Mouse (Mus musculus) embryonic facial prominence, embryonic 13.5 days (tissue): Measurements from ENCODE around the gene Tnfsf15. TPM values are rescaled to one million over a fixed set of nuclear protein-coding genes. Genes with fewer than 3 reads are reported as not detected.
A peak's percentile ranks its signal among the peaks of the same experiment; 100 is the strongest.

ENCODE experiments used
- ATAC-seq: fragments of 200-750 bp; cut with Nextera tagmentation; 2 replicates; pipeline ENCODE4 v1.8.0; 2017; ENCODE audit warnings: low read depth; ENCODE audit not compliant: insufficient number of reproducible peaks, insufficient read depth, low FRiP score, low TSS enrichment
- H3K27ac ChIP-seq: fragments of 300-500 bp; sonication (generic); 2 replicates; pipeline ENCODE4 v1.5.1; 2015; ENCODE audit warnings: moderate library complexity, mild to moderate bottlenecking, inconsistent platforms
- H3K27me3 ChIP-seq: fragments of 300-500 bp; sonication (generic); 2 replicates; pipeline ENCODE4 v1.6.1; 2015; ENCODE audit warnings: mild to moderate bottlenecking, inconsistent platforms
- H3K36me3 ChIP-seq: fragments of 300-500 bp; sonication (generic); 2 replicates; pipeline ENCODE4 v1.6.1; 2015; ENCODE audit warnings: mild to moderate bottlenecking, inconsistent platforms
- H3K4me1 ChIP-seq: fragments of 300-500 bp; sonication (generic); 2 replicates; pipeline ENCODE4 v1.6.1; 2015; ENCODE audit warnings: inconsistent platforms
- H3K4me2 ChIP-seq: fragments of 300-500 bp; sonication (generic); 2 replicates; pipeline ENCODE4 v1.6.1; 2015; ENCODE audit warnings: moderate library complexity, mild to moderate bottlenecking, inconsistent platforms
- H3K4me3 ChIP-seq: fragments of 300-500 bp; sonication (generic); 2 replicates; pipeline ENCODE4 v1.5.1; 2015; ENCODE audit warnings: mild to moderate bottlenecking, inconsistent platforms
- H3K9ac ChIP-seq: fragments of 300-500 bp; sonication (generic); 2 replicates; pipeline ENCODE4 v1.6.1; 2015; ENCODE audit warnings: mild to moderate bottlenecking, inconsistent platforms
- H3K9me3 ChIP-seq: fragments of 300-500 bp; sonication (generic); 2 replicates; pipeline ENCODE4 v1.6.1; 2016; ENCODE audit warnings: inconsistent platforms
- WGBS: fragments of 180-500 bp; shearing (Covaris S2); methylation state at CpG from one replicate; pipeline ENCODE4 v1.1.7; 2015; ENCODE audit warnings: mixed read lengths; 5-methylcytosine and 5-hydroxymethylcytosine counted together
- polyA plus RNA-seq: library from polyadenylated mRNA; unstranded; fragments of >200 nt; fragmentation: Nextera tagmentation; extraction: Ambion mirVana; gene quantifications from 2 replicates; pipeline ENCODE4 v1.2.1, GENCODE M21; 2015

The Tnfsf15 gene
- polyA plus RNA-seq, 1 experiment from 2014 or later = not detected

GRCm38 (mm10) chr4:63740001-63740400 lies 4.9 kb downstream of the Tnfsf15 start:
- no peaks in the 10 kb centered on the region for H3K27me3 ChIP-seq
- no peak overlapping the region for H3K4me2 ChIP-seq
- no peaks in the 10 kb centered on the region for H3K9me3 ChIP-seq
- no peaks in the 10 kb centered on the region for H3K36me3 ChIP-seq
- no peak overlapping the region for H3K27ac ChIP-seq
- peaks cover 31% of the 10 kb centered on the region for H3K4me1 ChIP-seq
- H3K4me3 ChIP-seq = no peak overlapping the region
- 79% methylated on average over 3 of the region's 3 CpGs for WGBS
- ATAC-seq = no peak
- H3K9ac ChIP-seq = no peak overlapping the region

- no peak overlapping the region for H3K4me2 ChIP-seq
- H3K9ac ChIP-seq = no peak overlapping the region
- peaks cover 26% of the 10 kb centered on the region for H3K4me1 ChIP-seq
- H3K27me3 ChIP-seq = no peaks in the 10 kb centered on the region
- no peak overlapping the region for H3K27ac ChIP-seq
- peak; percentile 37; the same call in 1 of the 2 replicates for ATAC-seq
- H3K36me3 ChIP-seq = no peaks in the 10 kb centered on the region
- no peaks in the 10 kb centered on the region for H3K9me3 ChIP-seq
- no peak overlapping the region for H3K4me3 ChIP-seq
- 26% methylated on average over 7 of the region's 7 CpGs for WGBS
These were observed 5.4 kb downstream of the Tnfsf15 start for GRCm38 (mm10) chr4:63739524-63739923.

- WGBS = 73% methylated on average over 9 of the region's 9 CpGs
- no peaks in the 10 kb centered on the region for H3K27me3 ChIP-seq
- no peaks in the 10 kb centered on the region for H3K9me3 ChIP-seq
- no peak for ATAC-seq
- H3K4me2 ChIP-seq = no peak overlapping the region
- H3K9ac ChIP-seq = no peak overlapping the region
- no peak overlapping the region for H3K4me3 ChIP-seq
- H3K27ac ChIP-seq = no peak overlapping the region
- peaks cover 25% of the 10 kb centered on the region for H3K4me1 ChIP-seq
- no peaks in the 10 kb centered on the region for H3K36me3 ChIP-seq
These were observed 6.4 kb downstream of the Tnfsf15 start for GRCm38 (mm10) chr4:63738364-63738997.

GRCm38 (mm10) chr4:63731299-63731698 lies 13.6 kb downstream of the Tnfsf15 start:
- no peak for ATAC-seq
- no peak overlapping the region for H3K4me2 ChIP-seq
- 47% methylated on average over 2 of the region's 2 CpGs for WGBS

GRCm38 (mm10) chr4:63726727-63727126 lies 18.2 kb downstream of the Tnfsf15 start:
- Histone ChIP-seq H3K4me1 (peaks cover 3% of the 10 kb centered on the region), H3K4me2 (no peak overlapping the region), H3K27ac (no peak overlapping the region), H3K27me3 (no peaks in the 10 kb centered on the region), H3K9ac (no peak overlapping the region), H3K4me3 (no peak overlapping the region), H3K9me3 (no peaks in the 10 kb centered on the region), H3K36me3 (no peaks in the 10 kb centered on the region)
- no peak for ATAC-seq
- 33% methylated on average over 4 of the region's 4 CpGs for WGBS

More at GRCm38 (mm10) chr4:63731299-63731698, 13.6 kb downstream of the Tnfsf15 start:
- H3K4me1 ChIP-seq = peaks cover 3% of the 10 kb centered on the region
- H3K9me3 ChIP-seq = no peaks in the 10 kb centered on the region
- H3K36me3 ChIP-seq = no peaks in the 10 kb centered on the region
- no peak overlapping the region for H3K9ac ChIP-seq
- H3K27ac ChIP-seq = no peak overlapping the region; the same call in 1 of the 2 replicates
- no peak overlapping the region for H3K4me3 ChIP-seq
- H3K27me3 ChIP-seq = no peaks in the 10 kb centered on the region

GRCm38 (mm10) chr4:63725981-63726380 lies 18.9 kb downstream of the Tnfsf15 start:
- H3K27me3 ChIP-seq = no peaks in the 10 kb centered on the region
- no peaks in the 10 kb centered on the region for H3K9me3 ChIP-seq
- no peaks in the 10 kb centered on the region for H3K36me3 ChIP-seq
- no peak overlapping the region for H3K9ac ChIP-seq
- H3K27ac ChIP-seq = no peak overlapping the region
- no peak overlapping the region for H3K4me2 ChIP-seq
- no peak overlapping the region for H3K4me3 ChIP-seq
- 72% methylated on average over 5 of the region's 5 CpGs for WGBS
- no peaks in the 10 kb centered on the region for H3K4me1 ChIP-seq
- ATAC-seq = no peak

GRCm38 (mm10) chr4:63717922-63718643 lies 26.8 kb downstream of the Tnfsf15 start:
- H3K4me3 ChIP-seq = no peak overlapping the region
- H3K36me3 ChIP-seq = no peaks in the 10 kb centered on the region
- no peaks in the 10 kb centered on the region for H3K4me1 ChIP-seq
- no peak overlapping the region for H3K9ac ChIP-seq
- ATAC-seq = no peak
- WGBS = 80% methylated on average over 8 of the region's 8 CpGs
- H3K4me2 ChIP-seq = no peak overlapping the region
- no peak overlapping the region for H3K27ac ChIP-seq
- no peaks in the 10 kb centered on the region for H3K27me3 ChIP-seq
- no peaks in the 10 kb centered on the region for H3K9me3 ChIP-seq

GRCm38 (mm10) chr4:63711886-63712285 lies 33.0 kb downstream of the Tnfsf15 start:
- H3K27ac ChIP-seq = no peak overlapping the region
- 92% methylated on average over 5 of the region's 5 CpGs for WGBS
- H3K27me3 ChIP-seq = no peaks in the 10 kb centered on the region
- H3K4me3 ChIP-seq = no peak overlapping the region
- no peak overlapping the region for H3K9ac ChIP-seq
- no peak overlapping the region for H3K4me2 ChIP-seq
- H3K4me1 ChIP-seq = no peaks in the 10 kb centered on the region
- H3K9me3 ChIP-seq = no peaks in the 10 kb centered on the region
- H3K36me3 ChIP-seq = no peaks in the 10 kb centered on the region
- no peak for ATAC-seq

- Histone ChIP-seq H3K9me3 (no peaks in the 10 kb centered on the region), H3K36me3 (no peaks in the 10 kb centered on the region), H3K4me3 (no peak overlapping the region), H3K27me3 (no peaks in the 10 kb centered on the region), H3K27ac (no peak overlapping the region), H3K4me1 (no peaks in the 10 kb centered on the region), H3K9ac (no peak overlapping the region), H3K4me2 (no peak overlapping the region)
- no peak for ATAC-seq
- WGBS = 60% methylated on average over 8 of the region's 8 CpGs
These were observed 34.3 kb downstream of the Tnfsf15 start for GRCm38 (mm10) chr4:63710431-63711220.

- ATAC-seq = no peak
These were observed 38.5 kb downstream of the Tnfsf15 start for GRCm38 (mm10) chr4:63706279-63706971.

GRCm38 (mm10) chr4:63704232-63704631 lies 40.7 kb downstream of the Tnfsf15 start:
- Histone ChIP-seq H3K4me3 (no peak overlapping the region), H3K4me2 (no peak overlapping the region), H3K36me3 (no peaks in the 10 kb centered on the region), H3K9me3 (no peaks in the 10 kb centered on the region), H3K27me3 (no peaks in the 10 kb centered on the region), H3K27ac (no peak overlapping the region), H3K9ac (no peak overlapping the region), H3K4me1 (no peaks in the 10 kb centered on the region)
- WGBS = 82% methylated on average over 5 of the region's 5 CpGs
- no peak for ATAC-seq

More at GRCm38 (mm10) chr4:63706279-63706971, 38.5 kb downstream of the Tnfsf15 start:
- Histone ChIP-seq H3K27ac (no peak overlapping the region), H3K9me3 (no peaks in the 10 kb centered on the region), H3K4me1 (no peaks in the 10 kb centered on the region), H3K27me3 (no peaks in the 10 kb centered on the region), H3K4me2 (no peak overlapping the region), H3K4me3 (no peak overlapping the region), H3K9ac (no peak overlapping the region), H3K36me3 (no peaks in the 10 kb centered on the region)
- 82% methylated on average over 1 of the region's 1 CpGs for WGBS
